Mouse (Mus musculus) left cerebral cortex, adult 18-20 months (tissue): ENCODE measurements around the gene Rrad. TPM values are rescaled to one million over a fixed set of nuclear protein-coding genes. Genes with fewer than 3 reads are reported as not detected.

Experiments used
- DNase-seq, 2 experiments: peaks; one replicate each; pipeline ENCODE4 v3.0.0; 2021 to 2022; ENCODE audit warnings: low spot score in 2 of 2, mixed read lengths in 1 of 2
- total RNA-seq, 2 experiments: library from RNA; stranded (reverse); gene quantifications; 2 replicates each; pipeline ENCODE4 v1.2.3; 2021

The Rrad gene
- total RNA-seq, 2 experiments from 2014 or later = 3.4 to 5.2 TPM

GRCm38 (mm10) chr8:104584522-104584921 is 46.6 kb downstream of the Rrad start:
- DNase-seq = no peak

Other genes with a start within 250 kb of the Rrad start
- 10 to 100 TPM; 88.2 to 98.5 TPM for gene Cmtm4, start 235.5 kb downstream of the Rrad start, total RNA-seq
- 100 to 1,000 TPM; 284 to 307 TPM for gene Dync1li2, start 188.3 kb downstream of the Rrad start, total RNA-seq
- gene Terb1, start 121.4 kb downstream of the Rrad start, total RNA-seq = 1 to 10 TPM; 1.6 to 1.7 TPM
- gene Nae1, start 96.7 kb downstream of the Rrad start, total RNA-seq = 10 to 100 TPM; 47.7 to 55.6 TPM
- gene Car7, start 96.6 kb downstream of the Rrad start, total RNA-seq = 10 to 100 TPM; 25.3 to 28.7 TPM
- 1 to 10 TPM; 7.7 to 8.9 TPM for gene Pdp2, start 39.9 kb downstream of the Rrad start, total RNA-seq
- not detected for gene Cdh16, start 6.9 kb downstream of the Rrad start, total RNA-seq
- gene Ciao2b, start 10.6 kb upstream of the Rrad start, total RNA-seq = 10 to 100 TPM; 30.0 to 35.5 TPM
- gene Ces2a, start 102.7 kb upstream of the Rrad start, total RNA-seq = not detected
- gene Ces2b, start 200.2 kb upstream of the Rrad start, total RNA-seq = not detected
- not detected for gene Ces2c, start 215.7 kb upstream of the Rrad start, total RNA-seq